Mouse (Mus musculus) frontal cortex, postnatal 25 days (tissue): ENCODE results near the gene Afap1l2.

Experiments used
- DNase-seq, 2 experiments: peaks; one replicate each; pipeline ENCODE4 v3.0.0; 2022; ENCODE audit warnings: low spot score in 2 of 2

Afap1l2 gene

GRCm38 (mm10) chr19:57007781-57008710 lies at the start of gene Afap1l2:
TSS of gene Afap1l2 (minus strand) at chr19:57008228.
- DNase-seq: peak in 1 of 2 experiments; percentile 18

GRCm38 (mm10) chr19:57057568-57057967 lies 49.5 kb upstream of the Afap1l2 start:
- DNase-seq: no peak

GRCm38 (mm10) chr19:57055215-57056120 lies 47.4 kb upstream of the Afap1l2 start:
- no peak for DNase-seq

- DNase-seq: no peak
Observed at GRCm38 (mm10) chr19:57052959-57053358, 44.9 kb upstream of the Afap1l2 start.

GRCm38 (mm10) chr19:57052016-57052415 lies 44.0 kb upstream of the Afap1l2 start:
- no peak for DNase-seq

GRCm38 (mm10) chr19:57049592-57050090 lies 41.6 kb upstream of the Afap1l2 start:
- no peak for DNase-seq

- DNase-seq: no peak
Observed at GRCm38 (mm10) chr19:57047671-57048320, 39.8 kb upstream of the Afap1l2 start.

GRCm38 (mm10) chr19:57039258-57039657 lies 31.2 kb upstream of the Afap1l2 start:
- no peak for DNase-seq

GRCm38 (mm10) chr19:57036860-57037259 lies 28.8 kb upstream of the Afap1l2 start:
- DNase-seq: no peak

- peak; percentile 29 to 52 for DNase-seq
Observed at GRCm38 (mm10) chr19:57031582-57031981, 23.6 kb upstream of the Afap1l2 start.

- DNase-seq: no peak
Observed at GRCm38 (mm10) chr19:57029461-57029860, 21.4 kb upstream of the Afap1l2 start.

GRCm38 (mm10) chr19:57028327-57029179 lies 20.5 kb upstream of the Afap1l2 start:
- no peak for DNase-seq

GRCm38 (mm10) chr19:57026501-57026900 lies 18.5 kb upstream of the Afap1l2 start:
- no peak for DNase-seq

- no peak for DNase-seq
Observed at GRCm38 (mm10) chr19:57017785-57018179, 9.8 kb upstream of the Afap1l2 start.

- DNase-seq: no peak
Observed at GRCm38 (mm10) chr19:57016995-57017784, 9.2 kb upstream of the Afap1l2 start.

- DNase-seq: no peak
Observed at GRCm38 (mm10) chr19:57014808-57015207, 6.8 kb upstream of the Afap1l2 start.

- DNase-seq: no peak
Observed at GRCm38 (mm10) chr19:57013271-57013677, 5.2 kb upstream of the Afap1l2 start.

GRCm38 (mm10) chr19:57012068-57012467 lies 4.0 kb upstream of the Afap1l2 start:
- DNase-seq: no peak

GRCm38 (mm10) chr19:57010064-57010463 lies 2.0 kb upstream of the Afap1l2 start:
- DNase-seq: no peak

GRCm38 (mm10) chr19:57009653-57010052 lies 1.6 kb upstream of the Afap1l2 start:
- no peak for DNase-seq
